Mouse (Mus musculus) adrenal gland, postnatal 36 days (tissue): ENCODE results near the gene Brd4. TPM values are rescaled to one million over a fixed set of nuclear protein-coding genes. Genes with fewer than 3 reads are reported as not detected.

Experiments used
- DNase-seq, 2 experiments: peaks; one replicate each; pipeline ENCODE4 v3.0.0; 2021; ENCODE audit warnings: mixed read lengths in 1 of 2
- long read RNA-seq, 2 experiments: library from polyadenylated mRNA; stranded (forward); transcript quantifications; one replicate each; pipeline ENCODE4 v2.0.0; 2021; ENCODE audit warnings: borderline sequencing depth in 2 of 2
- total RNA-seq, 2 experiments: library from RNA; stranded (reverse); gene quantifications; 2 replicates each; pipeline ENCODE4 v1.2.3; 2021

Brd4 gene
- total RNA-seq: 100 to 1,000 TPM in 1 of 2 experiments, 10 to 100 TPM in 1; 90.3 to 112 TPM
- long read RNA-seq, experiment 1, partial matches to known transcripts: 8 of 20 reads
- long read RNA-seq, experiment 1, other reads (novel, unspliced or antisense): 9 of 20 reads
- long read RNA-seq, experiment 2, partial matches to known transcripts: 2 of 6 reads
- long read RNA-seq, experiment 2, other reads (novel, unspliced or antisense): 4 of 6 reads

GRCm38 (mm10) chr17:32284262-32285137, at the start of gene Brd4:
Brd4 (minus strand) TSS chr17:32284722.
- peak; percentile 92 to 94 for DNase-seq

DNA sequence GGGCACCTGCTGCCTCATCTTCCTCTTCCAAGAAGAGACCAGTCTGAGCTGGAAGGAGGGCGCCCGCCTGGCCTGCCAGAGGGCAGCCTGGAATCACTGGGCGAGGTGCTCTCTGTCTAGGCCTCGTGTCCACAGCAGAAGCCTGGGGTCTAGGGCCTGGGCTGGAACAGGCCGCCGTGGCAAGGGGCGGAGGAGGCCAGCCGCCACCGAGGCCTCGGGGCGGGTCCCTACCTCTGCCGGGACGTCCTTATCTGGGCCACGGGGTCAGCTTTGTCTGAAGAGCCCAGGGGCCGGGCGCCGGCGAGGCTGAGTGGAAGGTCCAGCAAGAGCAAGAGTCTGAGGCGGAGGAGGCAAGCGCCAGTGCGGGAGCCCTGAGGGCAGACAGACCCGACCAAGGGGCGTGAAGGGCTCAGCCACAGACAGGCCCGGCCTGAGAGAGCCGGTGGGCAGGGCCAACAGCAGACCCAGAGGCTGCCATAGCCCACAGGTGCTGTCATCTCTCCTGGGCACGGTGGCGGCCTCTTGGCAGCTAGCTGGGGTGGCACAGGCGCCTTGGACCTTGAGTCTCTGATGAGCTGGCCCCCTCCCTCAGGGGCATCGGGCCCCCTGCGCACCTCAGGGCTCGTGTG, 49.3 kb upstream of the Brd4 start:
- no peak for DNase-seq

DNA sequence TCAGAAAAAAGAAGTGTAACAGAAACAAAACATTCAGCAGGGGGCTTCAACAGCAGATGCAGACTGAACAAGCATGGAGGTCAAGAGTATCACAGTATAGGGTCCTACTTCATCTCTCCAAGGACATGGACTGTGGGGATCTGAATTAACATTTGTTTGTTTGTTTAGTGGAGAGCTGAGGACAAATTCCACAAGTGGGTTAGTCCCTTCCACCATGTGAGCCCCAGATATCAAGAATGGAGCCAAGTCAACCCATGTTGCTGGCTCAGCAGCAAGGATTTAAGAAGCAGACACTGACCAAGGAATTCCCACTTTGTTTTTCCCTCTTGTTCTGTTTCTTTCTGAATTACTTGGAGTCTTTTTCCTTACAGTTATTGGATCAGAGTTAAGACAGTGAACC, 43.0 kb upstream of the Brd4 start:
- DNase-seq: no peak

GRCm38 (mm10) chr17:32322809-32323208, 38.3 kb upstream of the Brd4 start:
- no peak for DNase-seq

- peak; percentile 17 to 23 for DNase-seq
Measured at GRCm38 (mm10) chr17:32321836-32322235, 37.3 kb upstream of the Brd4 start.

DNA sequence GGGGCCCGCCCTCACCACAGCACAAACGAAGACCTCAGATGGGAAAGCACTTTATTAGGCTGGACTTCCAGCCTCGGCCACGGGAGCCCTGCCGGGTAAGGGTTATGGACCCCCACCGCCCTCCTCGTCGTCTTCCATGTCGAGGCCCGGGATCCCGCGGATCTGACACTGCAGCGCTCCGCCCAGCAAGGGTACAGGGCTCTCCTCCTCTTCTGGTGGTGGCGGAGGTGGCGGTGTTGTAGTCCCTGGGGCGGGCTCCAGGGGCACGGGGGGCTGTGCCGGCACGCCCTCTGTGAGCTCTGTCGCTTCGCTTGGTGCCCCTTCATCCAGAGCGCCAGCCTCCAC, 36.8 kb upstream of the Brd4 start:
- no peak for DNase-seq

DNA sequence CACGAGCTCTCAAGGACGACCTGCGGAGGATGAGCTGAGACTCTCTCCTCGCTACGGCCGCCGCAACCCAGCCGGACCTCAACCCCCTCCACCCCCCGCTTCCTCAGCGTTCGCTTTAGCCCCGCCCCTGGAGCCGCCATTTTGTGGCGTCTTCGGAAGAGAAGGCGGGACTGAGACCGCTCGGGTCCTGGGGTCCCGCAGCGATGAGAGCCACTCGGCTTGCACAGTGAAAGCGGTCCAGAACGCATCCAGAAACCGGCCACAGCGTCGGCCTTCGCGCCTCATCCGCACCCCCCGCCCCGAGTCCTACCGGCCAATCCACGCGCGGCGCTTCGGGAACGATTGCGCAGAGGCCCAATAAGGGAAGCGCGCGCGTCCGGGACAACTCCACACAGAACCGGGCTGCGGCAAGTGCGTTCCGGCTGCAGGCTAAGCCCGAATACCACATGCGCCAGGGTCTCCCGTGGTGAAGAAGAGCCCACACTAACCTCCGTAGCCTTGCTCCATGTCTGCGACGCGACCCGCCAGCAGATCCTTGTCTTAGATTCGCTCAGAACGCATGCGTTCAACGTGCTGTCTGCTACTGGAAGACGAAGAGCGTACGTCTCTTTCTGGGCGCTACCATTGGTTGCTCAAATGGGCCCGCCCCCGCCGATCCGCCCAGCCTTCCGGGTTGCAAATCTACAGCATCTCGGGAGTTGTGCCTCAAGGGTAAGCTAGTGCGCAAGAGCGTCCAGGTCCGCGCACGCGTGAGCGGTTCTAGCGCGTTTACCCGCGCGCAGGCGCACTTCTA, 36.3 kb upstream of the Brd4 start, which contains the start of gene Akap8:
TSS of gene Akap8 (minus strand) at position 642 of the 793 bp plus-strand sequence.
- DNase-seq: peak; percentile 98

- no peak for DNase-seq
Measured at GRCm38 (mm10) chr17:32319950-32320349, 35.4 kb upstream of the Brd4 start.

DNA sequence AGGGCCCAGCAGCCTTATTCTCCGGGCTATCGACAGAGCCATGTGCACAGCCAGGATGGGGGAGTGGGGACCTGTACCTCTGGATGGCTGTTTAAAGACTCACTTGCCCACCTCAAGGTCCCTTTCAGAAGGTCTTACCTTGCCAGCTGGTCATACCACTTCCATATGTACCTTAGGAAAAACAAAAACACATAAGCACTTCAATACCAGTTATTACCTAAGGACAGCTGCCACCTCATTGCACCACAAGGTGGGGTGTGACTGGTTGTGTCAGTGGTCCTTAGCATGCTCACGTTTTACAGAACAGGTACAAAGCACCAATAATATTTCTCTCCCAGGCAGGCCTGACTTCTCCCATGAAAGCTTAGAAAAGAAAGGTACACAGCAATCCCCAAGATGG, 33.2 kb upstream of the Brd4 start:
- DNase-seq: no peak

- no peak for DNase-seq
Measured at GRCm38 (mm10) chr17:32317032-32317431, 32.5 kb upstream of the Brd4 start.

GRCm38 (mm10) chr17:32315560-32315959, 31.0 kb upstream of the Brd4 start:
- DNase-seq: no peak

DNA sequence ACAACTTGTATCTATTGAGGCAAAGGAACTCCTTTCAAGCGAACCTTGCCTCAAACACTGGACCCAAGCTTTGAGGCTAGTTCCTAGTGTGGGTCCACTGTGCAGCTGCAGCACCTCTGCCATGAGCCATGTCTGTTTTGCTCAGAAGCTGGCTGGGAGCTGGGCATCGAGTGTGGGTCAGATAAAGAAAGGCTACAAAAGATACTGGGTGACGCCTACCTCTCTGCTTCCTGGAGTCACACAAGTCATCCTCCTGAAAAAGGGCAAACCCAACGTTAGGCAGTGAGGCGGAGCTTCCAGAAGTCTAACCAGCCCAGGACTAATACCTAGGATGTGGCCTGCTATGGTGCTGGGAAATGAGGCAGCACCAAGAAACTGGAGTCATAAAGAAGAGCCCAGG, 29.4 kb upstream of the Brd4 start:
- no peak for DNase-seq

DNA sequence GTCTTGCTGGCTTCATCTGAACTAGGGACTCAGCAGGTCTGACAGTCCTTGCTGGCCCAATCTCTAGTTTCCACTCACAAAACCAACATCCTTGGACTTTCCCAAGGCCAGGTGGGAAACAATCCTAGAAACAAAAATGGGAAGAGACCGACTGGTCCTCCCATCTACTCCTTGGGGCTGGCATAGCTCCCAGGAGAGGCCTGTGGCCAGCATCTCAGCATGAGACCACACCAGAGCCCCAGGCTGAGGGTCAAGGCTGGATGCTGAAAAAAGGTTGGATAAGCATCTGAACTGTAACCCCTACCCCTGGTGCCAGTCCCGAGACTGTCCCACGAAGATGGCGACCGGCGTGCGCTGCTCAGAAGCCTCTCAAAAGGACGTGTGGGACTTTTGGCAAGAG, 28.3 kb upstream of the Brd4 start:
- DNase-seq: no peak

- DNase-seq: no peak
Measured at GRCm38 (mm10) chr17:32307963-32308362, 23.4 kb upstream of the Brd4 start.

DNA sequence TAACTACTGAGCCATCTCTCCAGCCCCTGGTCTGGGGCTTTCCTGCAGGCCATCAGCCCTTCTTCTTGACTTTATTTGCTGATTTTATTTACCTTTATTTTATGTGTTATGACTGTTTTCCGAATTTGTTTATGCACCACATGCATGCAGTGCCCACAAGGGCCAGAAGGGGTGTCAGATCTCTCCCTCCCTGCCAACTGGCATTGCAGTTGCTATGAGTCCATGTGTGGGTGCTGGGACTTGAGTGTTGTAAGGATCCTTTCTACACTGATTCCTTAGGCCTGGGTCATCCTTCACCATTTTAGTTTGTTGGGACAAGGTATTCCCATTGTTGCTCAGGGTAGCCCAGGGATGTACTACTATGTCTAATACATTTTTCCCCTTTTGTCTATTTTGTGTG, 13.6 kb upstream of the Brd4 start:
- no peak for DNase-seq

DNA sequence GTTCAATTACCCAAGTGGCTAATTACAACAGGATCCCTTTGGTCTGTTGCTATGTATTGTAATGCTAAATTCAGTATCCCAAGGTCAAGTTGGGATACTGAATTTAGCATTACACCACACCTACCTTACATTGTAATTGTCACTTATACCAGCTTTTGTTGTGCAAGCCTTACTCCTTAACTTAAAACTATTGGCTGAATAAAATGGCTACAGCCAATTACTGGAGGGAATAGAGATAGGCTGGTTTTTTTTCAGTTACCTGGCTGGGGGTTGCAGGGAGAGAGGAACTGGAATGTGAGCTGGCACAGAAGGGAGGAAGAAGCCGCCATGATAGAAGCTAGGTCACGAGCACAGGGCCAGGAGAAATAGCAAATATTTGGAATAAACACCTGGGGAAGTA, 11.4 kb upstream of the Brd4 start:
- DNase-seq: no peak

DNA sequence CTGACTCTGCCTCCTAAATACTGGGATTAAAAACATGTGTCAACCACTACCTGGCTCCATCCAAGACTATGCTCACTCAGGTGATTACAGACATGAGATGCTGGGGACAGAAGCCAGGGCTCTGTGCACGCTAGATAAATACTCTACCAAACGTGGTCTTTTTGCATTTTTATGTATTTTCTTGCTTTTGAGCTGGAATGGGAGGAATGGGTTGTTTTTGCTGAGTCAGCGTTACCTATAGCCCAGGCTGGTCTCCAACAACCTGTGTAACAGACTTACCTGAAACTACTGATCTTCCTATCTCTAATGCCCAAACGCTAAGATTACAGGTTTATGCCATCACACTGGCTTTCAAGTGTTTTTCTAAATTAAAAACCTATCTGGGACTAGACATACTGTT, 10.6 kb upstream of the Brd4 start:
- no peak for DNase-seq

DNA sequence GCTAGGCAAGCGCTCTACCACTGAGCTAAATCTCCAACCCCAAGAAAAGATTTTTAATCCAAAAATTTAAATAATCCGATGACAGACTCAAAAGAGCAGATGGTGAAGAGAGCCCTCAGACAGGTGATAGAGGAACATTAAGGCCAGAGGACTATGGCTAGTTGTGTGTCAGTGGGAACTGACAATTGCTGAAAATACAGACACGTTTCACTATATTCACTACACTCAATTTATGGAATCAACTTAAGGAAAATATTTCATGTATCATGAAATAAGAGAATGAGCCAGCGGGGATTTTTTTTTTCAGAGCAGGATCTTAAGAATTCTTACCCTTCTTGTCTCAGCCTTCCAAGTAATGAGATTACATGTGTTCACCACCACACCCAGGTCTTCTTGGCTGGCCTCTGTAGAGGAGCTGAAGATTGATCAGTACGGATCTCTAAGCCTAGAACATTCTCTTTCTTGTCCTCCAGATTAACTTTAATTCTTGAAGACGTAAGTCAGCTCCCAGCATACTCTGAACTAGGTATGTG, 682 bp upstream of the Brd4 start:
- no peak for DNase-seq

DNA sequence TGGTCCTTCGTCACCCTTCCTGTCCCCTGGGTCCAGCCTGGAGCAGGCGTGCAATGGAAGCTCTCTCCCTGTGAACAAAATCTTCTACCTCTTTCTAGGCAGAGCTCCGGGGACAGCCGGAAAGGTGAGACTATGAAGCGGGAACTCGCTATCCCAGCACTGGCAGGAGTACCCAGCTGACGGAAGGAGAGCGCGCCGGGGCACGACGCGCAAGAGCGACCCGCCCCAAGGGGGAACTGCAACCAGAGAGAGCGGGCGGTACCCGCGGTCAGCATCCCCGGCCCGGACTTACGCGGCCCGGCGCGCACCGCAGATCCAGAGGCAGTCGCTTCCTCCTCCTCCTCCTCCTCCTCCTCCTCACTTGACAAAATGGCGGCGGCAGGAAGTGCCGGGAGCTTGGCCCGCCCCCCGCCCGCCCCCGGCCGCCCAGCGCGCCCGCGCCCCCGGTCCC, 726 bp downstream of the Brd4 start:
- DNase-seq: peak; percentile 64 to 78

DNA sequence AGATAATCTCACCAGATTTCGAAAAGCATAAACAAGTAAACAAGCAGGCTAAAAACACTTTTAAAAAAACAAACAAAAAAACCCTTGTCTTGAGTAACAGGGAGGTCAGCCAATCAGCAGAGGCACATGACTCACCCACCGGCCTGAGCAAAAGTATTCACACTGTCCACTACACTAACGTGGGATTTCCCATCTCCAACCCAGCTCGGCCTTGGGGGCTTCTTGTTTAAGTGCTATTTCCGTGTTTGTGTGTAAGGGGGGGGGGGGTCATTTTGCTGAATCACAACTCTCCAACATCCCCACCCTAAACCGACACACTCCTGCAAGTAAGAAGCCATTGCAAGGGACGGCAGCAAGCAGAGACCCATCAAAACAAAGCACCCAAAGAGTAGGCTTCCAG, 1.2 kb downstream of the Brd4 start:
- DNase-seq: peak; percentile 76 to 78

DNA sequence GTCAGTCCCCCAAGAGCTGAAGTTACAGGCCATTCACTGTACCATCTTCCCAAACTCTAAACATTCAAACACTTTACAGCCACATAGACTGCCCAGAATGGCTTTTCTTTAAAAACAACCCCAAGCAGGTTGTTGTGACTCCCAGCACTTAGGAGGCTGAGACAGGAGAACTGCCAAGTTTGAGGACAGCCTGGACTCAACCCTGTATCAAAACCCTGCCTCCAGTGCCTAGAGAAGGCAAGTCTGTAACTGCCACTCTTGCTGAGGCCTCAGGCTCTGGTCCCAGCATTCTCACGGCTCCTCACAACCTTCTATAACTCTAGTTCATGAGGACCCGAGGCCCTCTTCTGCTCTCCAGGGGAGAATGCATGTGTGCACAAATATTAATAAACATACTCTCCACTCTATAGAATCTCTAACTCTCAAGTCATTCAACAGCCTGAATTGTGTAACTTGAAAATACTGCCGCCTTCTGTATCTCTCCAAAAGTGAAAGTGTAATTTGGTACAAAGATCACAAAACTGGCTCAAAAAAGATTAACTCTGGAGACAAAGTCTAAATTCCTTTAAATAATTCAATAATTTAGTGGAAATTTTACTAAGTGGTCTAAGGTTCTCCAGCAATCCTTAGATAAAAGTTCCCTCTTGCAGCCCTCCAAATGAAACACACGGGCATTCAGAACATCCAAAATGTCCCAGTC, 2.8 kb downstream of the Brd4 start:
- DNase-seq: no peak
